Mouse (Mus musculus): ENCODE results near the gene Usb1. TPM values are rescaled to one million over a fixed set of nuclear protein-coding genes. Genes with fewer than 3 reads are reported as not detected.

Gene Usb1
- polyA plus RNA-seq, 1 experiment from 2014 or later = 9.9 TPM

DNA sequence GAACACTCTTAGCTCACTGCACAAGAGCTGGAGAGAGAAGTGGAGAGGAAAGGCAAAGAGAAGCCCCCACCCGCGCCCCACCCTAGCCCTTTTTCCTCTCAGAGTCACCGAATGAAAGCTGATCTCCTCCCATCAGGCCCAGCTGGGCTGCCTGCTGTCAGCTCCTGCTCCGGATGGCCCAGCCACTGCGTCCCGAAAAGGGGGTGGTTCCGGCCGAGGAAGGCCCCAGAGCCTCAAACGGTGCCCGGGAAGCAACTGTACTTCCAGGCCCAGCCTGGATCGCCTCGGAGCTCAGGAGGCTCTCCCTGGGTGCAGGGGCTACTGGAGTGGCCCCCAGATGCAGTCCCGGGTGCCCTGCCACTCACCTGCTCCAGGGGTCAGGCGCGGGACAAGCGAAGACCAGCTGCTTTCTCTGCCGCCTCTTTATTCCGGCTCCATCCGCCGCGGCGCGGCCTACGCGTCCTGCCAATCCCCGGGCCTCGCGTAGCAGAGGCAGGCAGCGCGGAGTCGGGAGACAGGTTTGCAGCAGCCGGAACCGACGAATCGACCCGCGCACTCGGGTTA, 846 bp upstream of the Usb1 start:
- Histone ChIP-seq H3K9me3 (replicated peaks; ENCODE audit: control insufficient read depth, low read length) (no peaks in the 10 kb centered on the region), H3K9ac (ENCODE audit: low read depth, low read length) (peak overlapping the region; percentile 78), H3K4me1 (ENCODE audit: control insufficient read depth, low read depth, low read length) (peaks cover 21% of the 10 kb centered on the region), H3K27ac (ENCODE audit: low read length) (peak overlapping the region; percentile 94), H3K27me3 (ENCODE audit: control insufficient read depth, insufficient read depth, low read depth, low read length) (no peaks in the 10 kb centered on the region), H3K4me3 (ENCODE audit: low read depth, low read length) (peak overlapping the region; percentile 77), H3K4me2 (ENCODE audit: low read depth, low read length) (peak overlapping the region; percentile 94), H3K36me3 (ENCODE audit: control insufficient read depth, insufficient read depth) (peaks cover 18% of the 10 kb centered on the region)
- WGBS (ENCODE audit: insufficient replicate concordance) = 0% methylated on average over 38 of the region's 38 CpGs
- peak; percentile 30 for ATAC-seq (ENCODE audit: low read depth)

DNA sequence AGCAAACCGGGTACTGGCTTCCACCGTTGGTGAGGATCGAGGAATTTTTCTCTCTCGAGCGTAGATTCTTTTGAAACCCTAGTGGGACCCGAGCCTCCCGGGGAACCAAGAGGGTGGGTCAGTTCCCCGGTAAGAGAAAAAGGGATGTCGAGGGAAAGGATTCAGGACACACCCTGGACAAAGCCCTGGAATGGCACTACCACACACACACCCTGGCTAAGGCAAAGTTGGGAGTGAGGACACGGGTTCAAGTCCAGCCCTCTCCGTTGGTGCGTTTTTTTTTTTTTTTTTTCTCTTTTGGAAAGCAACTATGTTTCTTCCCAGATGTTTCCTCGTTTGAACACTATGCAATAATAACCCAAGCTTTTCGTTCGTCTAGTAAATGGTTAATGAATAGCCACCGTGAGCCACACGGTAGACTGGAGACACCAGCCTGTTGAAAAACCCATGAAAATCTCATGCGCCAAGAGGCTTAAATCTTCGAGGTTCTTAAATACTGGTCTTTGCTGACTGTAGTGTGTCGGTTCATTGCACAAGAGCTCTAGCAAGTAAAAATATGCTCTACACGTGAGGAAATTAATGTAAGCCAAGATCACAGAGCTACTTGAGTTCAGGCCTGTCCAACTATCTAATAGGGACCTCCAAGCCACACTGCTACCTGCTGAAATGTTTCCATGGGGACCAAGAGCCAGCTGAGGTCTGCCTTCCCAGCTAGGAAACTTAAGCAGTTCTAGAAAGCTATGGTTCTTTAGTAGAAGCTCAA, 534 bp downstream of the Usb1 start:
- Histone ChIP-seq H3K4me1 (ENCODE audit: control insufficient read depth, low read depth, low read length) (peaks cover 21% of the 10 kb centered on the region), H3K9me3 (replicated peaks; ENCODE audit: control insufficient read depth, low read length) (no peaks in the 10 kb centered on the region), H3K36me3 (ENCODE audit: control insufficient read depth, insufficient read depth) (peaks cover 16% of the 10 kb centered on the region), H3K27ac (ENCODE audit: low read length) (peak overlapping the region; percentile 94), H3K27me3 (ENCODE audit: control insufficient read depth, insufficient read depth, low read depth, low read length) (no peaks in the 10 kb centered on the region), H3K9ac (ENCODE audit: low read depth, low read length) (peak overlapping the region; percentile 78), H3K4me3 (ENCODE audit: low read depth, low read length) (peak overlapping the region; percentile 77), H3K4me2 (ENCODE audit: low read depth, low read length) (peak overlapping the region; percentile 94)
- WGBS (ENCODE audit: insufficient replicate concordance) = 22% methylated on average over 21 of the region's 21 CpGs
- ATAC-seq (ENCODE audit: low read depth) = no peak

DNA sequence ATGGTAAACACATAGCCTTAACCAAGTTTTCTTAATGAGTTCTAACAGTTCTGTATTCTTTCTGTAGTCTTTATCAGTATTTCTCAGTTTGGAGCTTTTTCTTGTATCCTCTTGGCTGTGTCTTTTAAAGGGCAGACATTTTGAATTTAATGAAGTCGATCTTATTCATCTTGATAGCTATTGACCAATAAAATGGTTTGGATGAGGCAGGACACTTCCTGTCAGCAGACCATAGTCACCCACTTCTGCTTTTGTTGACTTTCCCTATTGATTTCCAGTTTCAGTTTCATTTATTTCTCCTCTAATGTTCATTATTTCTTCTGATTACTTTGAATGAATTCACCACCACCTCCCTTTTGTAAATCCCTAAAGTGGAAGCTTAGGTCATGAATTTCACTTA, 3.6 kb downstream of the Usb1 start:
- no peak overlapping the region for H3K4me2 ChIP-seq (ENCODE audit: low read depth, low read length)
- no peak overlapping the region for H3K4me3 ChIP-seq (ENCODE audit: low read depth, low read length)
- H3K4me1 ChIP-seq (ENCODE audit: control insufficient read depth, low read depth, low read length) = peaks cover 15% of the 10 kb centered on the region
- 47% methylated on average over 1 of the region's 1 CpGs for WGBS (ENCODE audit: insufficient replicate concordance)
- H3K9me3 ChIP-seq (replicated peaks; ENCODE audit: control insufficient read depth, low read length) = no peaks in the 10 kb centered on the region
- H3K36me3 ChIP-seq (ENCODE audit: control insufficient read depth, insufficient read depth) = no peaks in the 10 kb centered on the region; the same call in 1 of the 2 replicates
- no peak overlapping the region for H3K9ac ChIP-seq (ENCODE audit: low read depth, low read length)
- no peaks in the 10 kb centered on the region for H3K27me3 ChIP-seq (ENCODE audit: control insufficient read depth, insufficient read depth, low read depth, low read length)
- no peak for ATAC-seq (ENCODE audit: low read depth)
- H3K27ac ChIP-seq (ENCODE audit: low read length) = no peak overlapping the region

DNA sequence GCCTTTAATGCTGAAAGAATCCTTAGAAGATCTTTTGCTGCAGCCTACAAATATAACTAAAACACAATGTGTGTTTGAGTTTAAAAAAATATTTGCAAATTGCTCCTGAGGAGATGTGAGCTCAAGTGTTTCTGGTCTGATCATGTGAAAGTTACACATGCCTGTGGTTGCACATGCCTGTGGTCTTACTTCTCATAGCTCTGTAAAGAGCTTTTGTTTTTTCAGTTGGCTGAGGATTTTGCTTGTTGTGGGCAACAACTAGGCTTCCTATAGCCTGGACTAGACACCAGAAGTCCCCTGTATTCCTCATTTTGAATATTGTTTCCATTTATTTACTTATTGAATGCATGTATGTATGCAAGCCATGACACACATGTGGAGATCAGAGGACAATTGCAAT, 4.3 kb downstream of the Usb1 start:
- H3K4me3 ChIP-seq (ENCODE audit: low read depth, low read length) = no peak overlapping the region
- H3K9me3 ChIP-seq (replicated peaks; ENCODE audit: control insufficient read depth, low read length) = no peaks in the 10 kb centered on the region
- H3K9ac ChIP-seq (ENCODE audit: low read depth, low read length) = no peak overlapping the region
- H3K4me1 ChIP-seq (ENCODE audit: control insufficient read depth, low read depth, low read length) = peaks cover 8% of the 10 kb centered on the region
- no peaks in the 10 kb centered on the region; the same call in 1 of the 2 replicates for H3K36me3 ChIP-seq (ENCODE audit: control insufficient read depth, insufficient read depth)
- no peak overlapping the region for H3K27ac ChIP-seq (ENCODE audit: low read length)
- H3K27me3 ChIP-seq (ENCODE audit: control insufficient read depth, insufficient read depth, low read depth, low read length) = no peaks in the 10 kb centered on the region
- no peak for ATAC-seq (ENCODE audit: low read depth)
- no peak overlapping the region for H3K4me2 ChIP-seq (ENCODE audit: low read depth, low read length)

DNA sequence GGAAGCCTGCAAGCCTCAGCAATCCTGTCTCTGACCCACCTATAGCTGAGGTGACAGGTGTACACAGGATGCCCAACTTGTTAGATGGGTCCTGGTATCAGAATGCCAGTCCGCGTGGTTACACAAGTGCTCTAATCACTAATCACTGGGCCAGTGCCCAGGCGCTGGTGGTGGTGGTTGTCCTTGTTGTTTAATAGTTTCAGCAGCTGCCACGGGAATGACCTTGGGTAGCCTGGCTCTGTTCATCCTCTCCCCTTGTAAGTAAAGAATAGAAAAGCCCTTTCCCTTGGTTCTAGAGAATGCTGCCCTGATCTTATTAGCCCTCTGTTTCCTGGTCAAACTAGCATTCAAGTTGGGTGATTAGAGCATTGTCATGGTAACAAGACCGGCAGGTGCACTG, 9.6 kb downstream of the Usb1 start:
- Histone ChIP-seq H3K4me3 (ENCODE audit: low read depth, low read length) (no peak overlapping the region), H3K4me2 (ENCODE audit: low read depth, low read length) (no peak overlapping the region), H3K36me3 (ENCODE audit: control insufficient read depth, insufficient read depth) (no peaks in the 10 kb centered on the region), H3K4me1 (ENCODE audit: control insufficient read depth, low read depth, low read length) (no peaks in the 10 kb centered on the region), H3K9ac (ENCODE audit: low read depth, low read length) (no peak overlapping the region), H3K27ac (ENCODE audit: low read length) (no peak overlapping the region), H3K27me3 (ENCODE audit: control insufficient read depth, insufficient read depth, low read depth, low read length) (no peaks in the 10 kb centered on the region), H3K9me3 (replicated peaks; ENCODE audit: control insufficient read depth, low read length) (no peaks in the 10 kb centered on the region)
- WGBS (ENCODE audit: insufficient replicate concordance) = 70% methylated on average over 5 of the region's 5 CpGs
- no peak for ATAC-seq (ENCODE audit: low read depth)

DNA sequence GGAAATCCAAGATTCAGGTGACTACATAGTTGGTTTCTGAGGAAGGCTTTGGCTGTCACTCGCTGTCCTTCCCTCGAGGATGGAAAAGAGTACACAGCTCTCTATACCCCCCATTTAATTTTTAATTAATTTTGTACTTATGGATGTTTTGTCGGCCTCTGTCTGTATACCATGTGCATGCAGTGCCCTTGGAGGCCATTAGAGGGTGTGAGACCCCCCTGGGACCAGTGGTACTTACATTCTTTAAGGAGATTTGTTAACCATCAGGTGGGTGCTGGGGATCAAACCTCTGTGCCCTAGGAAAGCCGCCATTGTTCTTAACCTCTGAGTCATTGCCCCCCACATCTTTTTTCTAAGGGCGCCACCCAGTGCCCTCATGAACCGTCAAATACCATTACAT, 12.6 kb downstream of the Usb1 start:
- H3K36me3 ChIP-seq (ENCODE audit: control insufficient read depth, insufficient read depth) = no peaks in the 10 kb centered on the region
- no peak overlapping the region for H3K4me3 ChIP-seq (ENCODE audit: low read depth, low read length)
- H3K27ac ChIP-seq (ENCODE audit: low read length) = no peak overlapping the region
- H3K4me1 ChIP-seq (ENCODE audit: control insufficient read depth, low read depth, low read length) = no peaks in the 10 kb centered on the region
- no peak overlapping the region for H3K4me2 ChIP-seq (ENCODE audit: low read depth, low read length)
- 63% methylated on average over 6 of the region's 6 CpGs for WGBS (ENCODE audit: insufficient replicate concordance)
- no peaks in the 10 kb centered on the region for H3K9me3 ChIP-seq (replicated peaks; ENCODE audit: control insufficient read depth, low read length)
- H3K27me3 ChIP-seq (ENCODE audit: control insufficient read depth, insufficient read depth, low read depth, low read length) = peaks cover 3% of the 10 kb centered on the region; the same call in 1 of the 2 replicates
- H3K9ac ChIP-seq (ENCODE audit: low read depth, low read length) = no peak overlapping the region
- no peak for ATAC-seq (ENCODE audit: low read depth)

DNA sequence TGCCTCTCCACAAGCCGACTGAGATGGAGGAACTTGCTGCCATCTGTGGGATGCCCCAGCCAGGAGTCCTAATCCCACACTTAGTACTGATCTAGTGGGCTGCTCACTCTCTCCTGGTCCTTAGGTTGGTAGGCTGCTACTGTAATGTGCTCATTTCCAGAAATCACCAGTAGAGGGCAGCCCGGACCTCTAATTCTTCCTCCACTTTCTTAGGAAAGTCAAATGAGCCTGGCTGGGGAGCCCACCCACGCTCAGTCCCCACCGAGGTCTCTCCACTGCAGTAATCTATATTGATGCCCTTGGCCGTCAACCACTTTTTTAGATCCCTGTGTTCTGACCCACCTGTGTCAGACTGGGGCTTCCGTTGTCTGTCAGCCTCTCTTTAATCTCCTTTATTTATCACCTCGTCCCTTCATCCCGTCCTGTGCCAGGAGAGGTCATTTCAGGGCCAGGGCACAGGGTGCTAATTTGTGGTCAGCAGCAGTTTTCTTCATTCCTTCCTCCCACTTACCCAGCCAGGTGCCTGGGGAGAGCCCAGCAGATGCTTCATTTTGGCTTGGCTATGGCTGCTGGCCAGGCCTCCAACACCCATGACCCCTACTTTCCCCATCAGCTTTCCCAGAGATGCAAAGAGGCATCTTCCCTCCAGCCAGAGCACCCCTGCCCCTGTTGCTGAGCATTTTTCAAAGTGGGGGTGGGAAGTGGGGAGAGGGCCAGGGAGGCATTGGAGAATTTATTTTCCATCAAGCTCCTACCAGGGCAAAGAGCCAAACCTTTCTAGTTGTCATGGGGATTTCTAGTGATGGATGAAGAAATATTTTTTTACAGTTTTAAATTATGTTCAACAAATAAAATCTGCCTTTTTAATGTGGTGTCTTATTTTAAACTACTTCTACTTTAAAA, 14.8 kb downstream of the Usb1 start:
- no peak overlapping the region for H3K4me3 ChIP-seq (ENCODE audit: low read depth, low read length)
- WGBS (ENCODE audit: insufficient replicate concordance) = 38% methylated on average over 8 of the region's 8 CpGs
- H3K9me3 ChIP-seq (replicated peaks; ENCODE audit: control insufficient read depth, low read length) = no peaks in the 10 kb centered on the region
- peaks cover 19% of the 10 kb centered on the region for H3K27me3 ChIP-seq (ENCODE audit: control insufficient read depth, insufficient read depth, low read depth, low read length)
- H3K36me3 ChIP-seq (ENCODE audit: control insufficient read depth, insufficient read depth) = no peaks in the 10 kb centered on the region
- no peak for ATAC-seq (ENCODE audit: low read depth)
- no peak overlapping the region for H3K27ac ChIP-seq (ENCODE audit: low read length)
- no peak overlapping the region for H3K9ac ChIP-seq (ENCODE audit: low read depth, low read length)
- H3K4me1 ChIP-seq (ENCODE audit: control insufficient read depth, low read depth, low read length) = no peaks in the 10 kb centered on the region; the same call in 1 of the 2 replicates
- H3K4me2 ChIP-seq (ENCODE audit: low read depth, low read length) = no peak overlapping the region

DNA sequence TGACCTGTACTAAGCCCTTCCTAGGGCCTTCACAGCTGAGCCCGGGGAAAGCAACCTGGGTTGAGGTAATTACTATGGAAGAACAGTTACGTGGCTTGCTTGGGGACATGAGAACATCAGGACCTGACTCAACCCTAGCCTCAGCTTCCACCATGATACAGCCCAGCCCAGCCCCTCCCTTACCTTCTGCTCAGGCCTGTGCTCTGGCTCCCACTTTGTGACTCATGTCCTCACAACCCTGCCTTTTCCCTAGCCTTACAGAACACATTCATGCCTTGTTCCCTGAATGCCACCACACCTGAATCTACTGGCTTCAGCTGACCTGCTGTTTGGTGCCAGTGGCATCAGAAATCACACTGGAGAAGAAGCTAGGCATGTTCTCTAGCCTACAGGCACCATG, 16.3 kb downstream of the Usb1 start:
- no peak overlapping the region for H3K4me3 ChIP-seq (ENCODE audit: low read depth, low read length)
- no peaks in the 10 kb centered on the region; the same call in 1 of the 2 replicates for H3K4me1 ChIP-seq (ENCODE audit: control insufficient read depth, low read depth, low read length)
- H3K27me3 ChIP-seq (ENCODE audit: control insufficient read depth, insufficient read depth, low read depth, low read length) = peaks cover 34% of the 10 kb centered on the region
- no peaks in the 10 kb centered on the region for H3K9me3 ChIP-seq (replicated peaks; ENCODE audit: control insufficient read depth, low read length)
- no peak overlapping the region for H3K4me2 ChIP-seq (ENCODE audit: low read depth, low read length)
- H3K36me3 ChIP-seq (ENCODE audit: control insufficient read depth, insufficient read depth) = no peaks in the 10 kb centered on the region
- no peak for ATAC-seq (ENCODE audit: low read depth)
- H3K27ac ChIP-seq (ENCODE audit: low read length) = no peak overlapping the region
- WGBS (ENCODE audit: insufficient replicate concordance) = 59% methylated on average over 2 of the region's 2 CpGs
- no peak overlapping the region for H3K9ac ChIP-seq (ENCODE audit: low read depth, low read length)
